Mouse (Mus musculus) hindbrain, postnatal 0 days (tissue): ENCODE results near the gene Rgs12. TPM values are rescaled to one million over a fixed set of nuclear protein-coding genes. Genes with fewer than 3 reads are reported as not detected.
A peak's percentile ranks its signal among the peaks of the same experiment; 100 is the strongest.

Experiments used
- ATAC-seq: fragments of 200-750 bp; cut with Nextera tagmentation; 2 replicates; pipeline ENCODE4 v1.8.0; 2017; ENCODE audit warnings: mild to moderate bottlenecking, moderate TSS enrichment, moderate library complexity
- DNase-seq: peaks from one replicate; pipeline ENCODE4 v3.0.0-alpha.2; 2015; ENCODE audit warnings: low spot score
- H3K27ac ChIP-seq: fragments of 300-500 bp; sonication (generic); 2 replicates; pipeline ENCODE4 v1.5.1; 2014; ENCODE audit warnings: mild to moderate bottlenecking
- H3K27me3 ChIP-seq: fragments of 300-500 bp; sonication (generic); 2 replicates; pipeline ENCODE4 v1.6.1; 2014; ENCODE audit warnings: low read length, mixed read lengths; ENCODE audit not compliant: insufficient read depth
- H3K36me3 ChIP-seq: fragments of 300-500 bp; sonication (generic); 2 replicates; pipeline ENCODE4 v1.6.1; 2014; ENCODE audit warnings: low read length, mixed read lengths; ENCODE audit not compliant: insufficient read depth
- H3K4me1 ChIP-seq: fragments of 300-500 bp; sonication (generic); 2 replicates; pipeline ENCODE4 v1.6.1; 2014; ENCODE audit warnings: antibody characterized with exemption, low read length, mixed read lengths; ENCODE audit not compliant: insufficient read depth
- H3K4me2 ChIP-seq: fragments of 300-500 bp; sonication (generic); 2 replicates; pipeline ENCODE4 v1.6.1; 2014; ENCODE audit warnings: low read depth, mild to moderate bottlenecking, low read length, moderate library complexity, mixed read lengths
- H3K4me3 ChIP-seq: fragments of 300-500 bp; sonication (generic); 2 replicates; pipeline ENCODE4 v1.5.1; 2014; ENCODE audit warnings: low read length
- H3K9ac ChIP-seq: fragments of 300-500 bp; sonication (generic); replicated peaks from 2 replicates; pipeline ENCODE4 v1.6.1; 2014; ENCODE audit warnings: mild to moderate bottlenecking, low read length, moderate library complexity, mixed read lengths
- H3K9me3 ChIP-seq: fragments of 300-500 bp; sonication (generic); 2 replicates; pipeline ENCODE4 v1.6.1; 2016; ENCODE audit warnings: low read length, mixed read lengths
- CTCF ChIP-seq: IDR thresholded peaks from 2 replicates; pipeline ENCODE4 v1.5.1; 2016; ENCODE audit warnings: antibody characterized with exemption, control low read depth, low read depth
- WGBS: fragments of 180-500 bp; shearing (Covaris S2); extraction: QIAGEN DNeasy Blood & Tissue Kit; methylation state at CpG from one replicate; pipeline ENCODE4 v1.1.7; 2014; 5-methylcytosine and 5-hydroxymethylcytosine counted together
- polyA plus RNA-seq: library from polyadenylated mRNA; unstranded; fragments of >200 nt; fragmentation: Nextera tagmentation; extraction: Ambion mirVana; gene quantifications from 2 replicates; pipeline ENCODE4 v1.2.1, GENCODE M21; 2015
- total RNA-seq: library from RNA; depleted of rRNA; stranded (reverse); fragments of >200 nt; gene quantifications from 2 replicates; pipeline ENCODE4 v1.2.3, GENCODE M21; 2014; rRNA removed

Gene Rgs12
- total RNA-seq (57.9 and 62.5 TPM in 2 replicates), polyA plus RNA-seq (32.3 and 35.1 TPM in 2 replicates)

- Histone ChIP-seq H3K36me3 (no peaks in the 10 kb centered on the region), H3K4me2 (peak within 1 kb of the TSS; percentile 75), H3K9me3 (no peaks in the 10 kb centered on the region), H3K4me3 (peak within 1 kb of the TSS; percentile 85), H3K27me3 (no peaks in the 10 kb centered on the region), H3K4me1 (peaks cover 23% of the 10 kb centered on the region), H3K27ac (peak within 1 kb of the TSS; percentile 88), H3K9ac (peak within 1 kb of the TSS; percentile 94)
- DNase-seq = peak; percentile 86
- TF ChIP-seq CTCF = no peak
- peak; percentile 90 for ATAC-seq
- WGBS = under 1% methylated on average over 79 of the region's 84 CpGs
Observed at GRCm38 (mm10) chr5:34948861-34949760, at the start of gene Rgs12. TSS of gene Rgs12 (plus strand) at chr5:34949445.

DNA sequence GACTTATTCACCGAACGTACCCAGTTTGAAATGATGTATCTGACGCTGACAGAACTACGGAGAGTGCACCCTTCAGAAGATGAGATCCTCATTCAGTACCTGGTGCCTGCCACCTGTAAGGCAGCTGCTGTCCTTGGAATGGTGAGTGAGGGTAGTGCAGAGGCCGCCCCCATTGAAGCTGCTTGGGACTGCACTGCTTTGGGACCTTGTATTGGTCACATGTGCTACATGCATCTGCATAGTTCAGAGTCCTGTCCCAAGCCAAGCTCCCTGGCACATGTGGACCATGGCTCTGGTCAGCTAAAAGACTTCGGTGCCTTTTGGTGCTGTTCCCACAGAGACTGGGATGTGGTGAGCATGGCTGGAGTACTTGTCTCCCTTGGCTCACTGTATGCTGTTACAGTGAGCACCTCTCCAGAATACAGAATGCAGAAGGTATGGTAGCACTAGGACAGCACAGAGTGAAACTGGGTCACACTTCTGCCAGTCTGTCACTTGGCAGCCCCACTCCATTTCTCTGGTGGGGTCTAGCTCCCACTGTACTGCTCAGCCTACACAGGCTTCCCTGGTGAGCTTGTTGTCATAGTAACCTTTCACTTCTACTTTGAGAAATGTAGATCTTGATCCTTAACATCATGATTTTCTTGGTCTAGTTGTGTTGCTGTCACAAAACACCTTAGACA lies 49.3 kb upstream of the Rgs12 start:
- no peak overlapping the region for H3K4me2 ChIP-seq
- no peak overlapping the region for H3K9ac ChIP-seq
- H3K27ac ChIP-seq = no peak overlapping the region
- WGBS = 92% methylated on average over 6 of the region's 6 CpGs
- H3K36me3 ChIP-seq = peaks cover 57% of the 10 kb centered on the region
- peak; percentile 87 for ATAC-seq
- no peak for TF ChIP-seq CTCF
- H3K27me3 ChIP-seq = no peaks in the 10 kb centered on the region
- DNase-seq = no peak
- no peaks in the 10 kb centered on the region for H3K4me1 ChIP-seq
- H3K4me3 ChIP-seq = no peak overlapping the region
- no peaks in the 10 kb centered on the region for H3K9me3 ChIP-seq

- Histone ChIP-seq H3K27ac (no peak overlapping the region), H3K9me3 (no peaks in the 10 kb centered on the region), H3K9ac (no peak overlapping the region), H3K4me2 (no peak overlapping the region), H3K27me3 (no peaks in the 10 kb centered on the region), H3K36me3 (peaks cover 57% of the 10 kb centered on the region), H3K4me3 (no peak overlapping the region), H3K4me1 (no peaks in the 10 kb centered on the region)
- DNase-seq (no peak), ATAC-seq (no peak)
- no peak for TF ChIP-seq CTCF
Observed at GRCm38 (mm10) chr5:34902371-34902770, 46.9 kb upstream of the Rgs12 start.

GRCm38 (mm10) chr5:34902811-34903385 lies 46.3 kb upstream of the Rgs12 start:
- Histone ChIP-seq H3K9ac (no peak overlapping the region), H3K9me3 (no peaks in the 10 kb centered on the region), H3K27me3 (no peaks in the 10 kb centered on the region), H3K36me3 (peaks cover 58% of the 10 kb centered on the region), H3K4me2 (no peak overlapping the region), H3K27ac (no peak overlapping the region), H3K4me3 (no peak overlapping the region), H3K4me1 (no peaks in the 10 kb centered on the region)
- peak; percentile 64 for TF ChIP-seq CTCF
- WGBS = 44% methylated on average over 5 of the region's 5 CpGs
- DNase-seq (peak; percentile 83), ATAC-seq (peak; percentile 65; the same call in 1 of the 2 replicates)

- no peak overlapping the region for H3K4me3 ChIP-seq
- no peak overlapping the region for H3K9ac ChIP-seq
- TF ChIP-seq CTCF = no peak
- DNase-seq (no peak), ATAC-seq (no peak)
- no peaks in the 10 kb centered on the region for H3K27me3 ChIP-seq
- no peak overlapping the region for H3K4me2 ChIP-seq
- no peaks in the 10 kb centered on the region for H3K4me1 ChIP-seq
- no peak overlapping the region for H3K27ac ChIP-seq
- H3K36me3 ChIP-seq = peaks cover 50% of the 10 kb centered on the region
- no peaks in the 10 kb centered on the region for H3K9me3 ChIP-seq
Observed at GRCm38 (mm10) chr5:34904412-34904811, 44.8 kb upstream of the Rgs12 start.

GRCm38 (mm10) chr5:34907230-34907629 lies 42.0 kb upstream of the Rgs12 start:
- Histone ChIP-seq H3K4me2 (no peak overlapping the region), H3K4me1 (no peaks in the 10 kb centered on the region), H3K9me3 (no peaks in the 10 kb centered on the region), H3K27ac (no peak overlapping the region), H3K4me3 (no peak overlapping the region), H3K27me3 (no peaks in the 10 kb centered on the region), H3K36me3 (peaks cover 54% of the 10 kb centered on the region), H3K9ac (no peak overlapping the region)
- ATAC-seq (0 out of 2 replicates have a peak, but pooled peaks have one; percentile 27), DNase-seq (no peak)
- TF ChIP-seq CTCF = no peak
- WGBS = 75% methylated on average over 4 of the region's 4 CpGs
